Mouse (Mus musculus): Measurements from ENCODE around the gene Intu. TPM values are rescaled to one million over a fixed set of nuclear protein-coding genes. Genes with fewer than 3 reads are reported as not detected.
A peak's percentile ranks its signal among the peaks of the same experiment; 100 is the strongest.

Intu gene
- polyA plus RNA-seq, 1 experiment from 2014 or later, result 5.8 TPM

- no peak for DNase-seq (ENCODE audit: low spot score)
- Histone ChIP-seq H3K36me3 (ENCODE audit: control insufficient read depth, insufficient read depth, low read length) (no peaks in the 10 kb centered on the region), H3K9ac (ENCODE audit: low read length) (no peak overlapping the region), H3K4me1 (ENCODE audit: control insufficient read depth, insufficient read depth, low read length) (no peaks in the 10 kb centered on the region), H3K4me3 (ENCODE audit: low read depth, low read length) (no peak overlapping the region), H3K9me3 (ENCODE audit: control insufficient read depth, low read length) (no peaks in the 10 kb centered on the region), H3K4me2 (ENCODE audit: low read depth, severe bottlenecking) (no peak overlapping the region), H3K27me3 (ENCODE audit: control insufficient read depth, insufficient read depth, low read length) (no peaks in the 10 kb centered on the region), H3K27ac (replicated peaks; ENCODE audit: low read depth, low read length) (no peak overlapping the region)
- ATAC-seq (ENCODE audit: insufficient number of reproducible peaks, low FRiP score, low TSS enrichment, low read depth), result no peak
- 23% methylated on average over 7 of the region's 7 CpGs for WGBS
Measured at GRCm38 (mm10) chr3:40523371-40523783, 7.7 kb upstream of the Intu start.

DNA sequence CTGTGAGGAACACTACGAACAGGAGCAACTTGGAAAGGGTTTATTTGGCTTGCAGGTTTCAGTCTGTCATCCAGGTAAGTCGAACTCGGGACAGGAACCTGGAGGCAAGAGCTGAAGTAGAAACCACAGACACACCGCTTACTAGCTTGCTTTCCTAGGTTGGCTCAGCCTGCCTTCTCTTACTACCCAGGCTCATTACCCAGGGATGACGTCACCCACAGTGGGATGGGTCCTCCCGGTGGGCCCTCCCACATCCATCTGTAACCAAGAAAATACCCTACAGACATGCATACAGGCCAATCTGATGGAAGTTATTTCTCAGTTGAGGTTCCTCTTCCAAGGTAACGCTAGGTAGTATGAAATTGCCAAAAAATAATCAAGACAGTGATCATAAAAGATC lies 6.2 kb upstream of the Intu start:
- Histone ChIP-seq H3K4me2 (ENCODE audit: low read depth, severe bottlenecking) (no peak overlapping the region), H3K9ac (ENCODE audit: low read length) (no peak overlapping the region), H3K36me3 (ENCODE audit: control insufficient read depth, insufficient read depth, low read length) (no peaks in the 10 kb centered on the region), H3K27ac (replicated peaks; ENCODE audit: low read depth, low read length) (no peak overlapping the region), H3K27me3 (ENCODE audit: control insufficient read depth, insufficient read depth, low read length) (no peaks in the 10 kb centered on the region), H3K4me3 (ENCODE audit: low read depth, low read length) (no peak overlapping the region), H3K4me1 (ENCODE audit: control insufficient read depth, insufficient read depth, low read length) (no peaks in the 10 kb centered on the region), H3K9me3 (ENCODE audit: control insufficient read depth, low read length) (no peaks in the 10 kb centered on the region; the same call in 1 of the 2 replicates)
- ATAC-seq (ENCODE audit: insufficient number of reproducible peaks, low FRiP score, low TSS enrichment, low read depth) (no peak), DNase-seq (ENCODE audit: low spot score) (no peak)
- WGBS, result 84% methylated on average over 7 of the region's 7 CpGs

DNA sequence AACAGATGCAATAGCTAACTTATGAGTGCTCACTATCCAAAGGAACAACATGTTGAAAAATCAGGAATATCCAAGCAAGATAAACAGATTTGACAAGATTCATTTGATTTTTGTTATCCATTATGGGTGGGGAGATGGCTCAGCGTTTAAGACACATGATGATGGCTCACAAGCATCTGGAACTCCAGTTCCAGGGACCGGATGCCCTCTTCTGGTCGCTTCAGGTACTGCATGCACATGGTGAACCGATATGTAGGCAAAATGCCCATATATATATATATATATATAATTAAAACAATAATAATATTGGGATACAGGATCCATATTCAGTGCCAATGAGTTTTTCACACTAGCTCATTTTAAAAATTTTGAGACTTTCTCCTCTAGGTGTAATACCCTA lies 5.7 kb upstream of the Intu start:
- Histone ChIP-seq H3K36me3 (ENCODE audit: control insufficient read depth, insufficient read depth, low read length) (no peaks in the 10 kb centered on the region), H3K27me3 (ENCODE audit: control insufficient read depth, insufficient read depth, low read length) (no peaks in the 10 kb centered on the region), H3K4me2 (ENCODE audit: low read depth, severe bottlenecking) (no peak overlapping the region), H3K4me3 (ENCODE audit: low read depth, low read length) (no peak overlapping the region), H3K4me1 (ENCODE audit: control insufficient read depth, insufficient read depth, low read length) (no peaks in the 10 kb centered on the region), H3K9ac (ENCODE audit: low read length) (no peak overlapping the region), H3K9me3 (ENCODE audit: control insufficient read depth, low read length) (no peaks in the 10 kb centered on the region; the same call in 1 of the 2 replicates), H3K27ac (replicated peaks; ENCODE audit: low read depth, low read length) (no peak overlapping the region)
- DNase-seq (ENCODE audit: low spot score) (peak; percentile 86), ATAC-seq (ENCODE audit: insufficient number of reproducible peaks, low FRiP score, low TSS enrichment, low read depth) (no peak)
- WGBS, result 21% methylated on average over 4 of the region's 4 CpGs

GRCm38 (mm10) chr3:40526095-40526494 lies 5.0 kb upstream of the Intu start:
- DNase-seq (ENCODE audit: low spot score) (no peak), ATAC-seq (ENCODE audit: insufficient number of reproducible peaks, low FRiP score, low TSS enrichment, low read depth) (no peak)
- H3K9me3 ChIP-seq (ENCODE audit: control insufficient read depth, low read length), result no peaks in the 10 kb centered on the region; the same call in 1 of the 2 replicates

DNA sequence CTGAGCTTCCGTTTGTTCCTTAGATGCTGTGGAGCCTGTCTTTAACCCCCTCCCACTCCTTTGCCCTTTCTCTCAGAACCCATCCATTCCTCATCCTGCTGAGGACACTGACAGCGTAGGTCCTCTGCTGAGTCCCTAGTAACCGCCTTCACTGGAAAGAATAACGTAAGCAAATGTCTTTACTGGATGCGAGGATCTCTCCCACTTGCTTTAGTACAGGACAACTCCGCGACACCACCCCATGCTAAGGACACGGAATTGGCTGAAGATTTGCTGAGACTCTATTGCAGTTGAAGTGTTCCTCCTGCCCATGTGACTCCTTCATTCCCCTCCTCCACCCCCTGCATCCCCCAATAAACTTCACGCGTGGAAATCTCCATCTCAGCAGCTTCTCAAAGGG lies 3.9 kb upstream of the Intu start:
- Histone ChIP-seq H3K27me3 (ENCODE audit: control insufficient read depth, insufficient read depth, low read length) (peaks cover 5% of the 10 kb centered on the region), H3K9ac (ENCODE audit: low read length) (no peak overlapping the region), H3K27ac (replicated peaks; ENCODE audit: low read depth, low read length) (no peak overlapping the region), H3K36me3 (ENCODE audit: control insufficient read depth, insufficient read depth, low read length) (no peaks in the 10 kb centered on the region), H3K4me1 (ENCODE audit: control insufficient read depth, insufficient read depth, low read length) (peaks cover 8% of the 10 kb centered on the region; the same call in 1 of the 2 replicates), H3K4me3 (ENCODE audit: low read depth, low read length) (no peak overlapping the region), H3K9me3 (ENCODE audit: control insufficient read depth, low read length) (no peaks in the 10 kb centered on the region; the same call in 1 of the 2 replicates), H3K4me2 (ENCODE audit: low read depth, severe bottlenecking) (no peak overlapping the region)
- 53% methylated on average over 10 of the region's 10 CpGs for WGBS
- DNase-seq (ENCODE audit: low spot score) (no peak), ATAC-seq (ENCODE audit: insufficient number of reproducible peaks, low FRiP score, low TSS enrichment, low read depth) (no peak)

More at GRCm38 (mm10) chr3:40526095-40526494, 5.0 kb upstream of the Intu start:
- Histone ChIP-seq H3K27ac (replicated peaks; ENCODE audit: low read depth, low read length) (no peak overlapping the region), H3K4me2 (ENCODE audit: low read depth, severe bottlenecking) (no peak overlapping the region), H3K9ac (ENCODE audit: low read length) (no peak overlapping the region), H3K4me3 (ENCODE audit: low read depth, low read length) (no peak overlapping the region), H3K36me3 (ENCODE audit: control insufficient read depth, insufficient read depth, low read length) (no peaks in the 10 kb centered on the region), H3K4me1 (ENCODE audit: control insufficient read depth, insufficient read depth, low read length) (peaks cover 2% of the 10 kb centered on the region; the same call in 1 of the 2 replicates), H3K27me3 (ENCODE audit: control insufficient read depth, insufficient read depth, low read length) (peaks cover 2% of the 10 kb centered on the region; the same call in 1 of the 2 replicates)
- 89% methylated on average over 3 of the region's 3 CpGs for WGBS

GRCm38 (mm10) chr3:40527976-40528950 lies 2.8 kb upstream of the Intu start:
- Histone ChIP-seq H3K27ac (replicated peaks; ENCODE audit: low read depth, low read length) (no peak overlapping the region), H3K4me1 (ENCODE audit: control insufficient read depth, insufficient read depth, low read length) (peaks cover 12% of the 10 kb centered on the region; the same call in 1 of the 2 replicates), H3K4me3 (ENCODE audit: low read depth, low read length) (no peak overlapping the region), H3K9me3 (ENCODE audit: control insufficient read depth, low read length) (no peaks in the 10 kb centered on the region; the same call in 1 of the 2 replicates), H3K9ac (ENCODE audit: low read length) (no peak overlapping the region), H3K27me3 (ENCODE audit: control insufficient read depth, insufficient read depth, low read length) (peaks cover 11% of the 10 kb centered on the region), H3K4me2 (ENCODE audit: low read depth, severe bottlenecking) (no peak overlapping the region), H3K36me3 (ENCODE audit: control insufficient read depth, insufficient read depth, low read length) (no peaks in the 10 kb centered on the region)
- DNase-seq (ENCODE audit: low spot score) (no peak), ATAC-seq (ENCODE audit: insufficient number of reproducible peaks, low FRiP score, low TSS enrichment, low read depth) (no peak)
- WGBS, result 33% methylated on average over 9 of the region's 9 CpGs

- WGBS, result 70% methylated on average over 6 of the region's 6 CpGs
Measured at GRCm38 (mm10) chr3:40528958-40529357, 2.1 kb upstream of the Intu start.

GRCm38 (mm10) chr3:40530845-40531244 lies 241 bp upstream of the Intu start:
- 15% methylated on average over 7 of the region's 7 CpGs for WGBS
- no peak for ATAC-seq (ENCODE audit: insufficient number of reproducible peaks, low FRiP score, low TSS enrichment, low read depth)
- H3K9ac ChIP-seq (ENCODE audit: low read length), result no peak overlapping the region
- H3K4me3 ChIP-seq (ENCODE audit: low read depth, low read length), result peak overlapping the region; percentile 51
- H3K4me2 ChIP-seq (ENCODE audit: low read depth, severe bottlenecking), result peak overlapping the region; percentile 99
- peaks cover 12% of the 10 kb centered on the region; the same call in 1 of the 2 replicates for H3K4me1 ChIP-seq (ENCODE audit: control insufficient read depth, insufficient read depth, low read length)
- H3K27ac ChIP-seq (replicated peaks; ENCODE audit: low read depth, low read length), result no peak overlapping the region
- H3K9me3 ChIP-seq (ENCODE audit: control insufficient read depth, low read length), result no peaks in the 10 kb centered on the region; the same call in 1 of the 2 replicates
- H3K36me3 ChIP-seq (ENCODE audit: control insufficient read depth, insufficient read depth, low read length), result no peaks in the 10 kb centered on the region
- peaks cover 12% of the 10 kb centered on the region for H3K27me3 ChIP-seq (ENCODE audit: control insufficient read depth, insufficient read depth, low read length)
- DNase-seq (ENCODE audit: low spot score), result no peak

More at GRCm38 (mm10) chr3:40528958-40529357, 2.1 kb upstream of the Intu start:
- Histone ChIP-seq H3K27ac (replicated peaks; ENCODE audit: low read depth, low read length) (no peak overlapping the region), H3K4me2 (ENCODE audit: low read depth, severe bottlenecking) (no peak overlapping the region), H3K4me3 (ENCODE audit: low read depth, low read length) (no peak overlapping the region), H3K4me1 (ENCODE audit: control insufficient read depth, insufficient read depth, low read length) (peaks cover 12% of the 10 kb centered on the region; the same call in 1 of the 2 replicates), H3K9ac (ENCODE audit: low read length) (no peak overlapping the region), H3K36me3 (ENCODE audit: control insufficient read depth, insufficient read depth, low read length) (no peaks in the 10 kb centered on the region), H3K27me3 (ENCODE audit: control insufficient read depth, insufficient read depth, low read length) (peaks cover 12% of the 10 kb centered on the region), H3K9me3 (ENCODE audit: control insufficient read depth, low read length) (no peaks in the 10 kb centered on the region; the same call in 1 of the 2 replicates)
- ATAC-seq (ENCODE audit: insufficient number of reproducible peaks, low FRiP score, low TSS enrichment, low read depth) (no peak), DNase-seq (ENCODE audit: low spot score) (no peak)
